Mouse (Mus musculus): ENCODE measurements around the gene Adam1a. TPM values are rescaled to one million over a fixed set of nuclear protein-coding genes. Genes with fewer than 3 reads are reported as not detected.

Adam1a gene
- polyA plus RNA-seq, 1 experiment from 2014 or later = 0.25 TPM

- Histone ChIP-seq H3K4me3 (ENCODE audit: low read depth, low read length) (peak within 1 kb of the TSS; percentile 75), H3K9me3 (ENCODE audit: low read length) (no peaks in the 10 kb centered on the region), H3K4me2 (ENCODE audit: low read depth, low read length) (peak within 1 kb of the TSS; percentile 71), H3K27me3 (ENCODE audit: insufficient read depth, low read length) (no peaks in the 10 kb centered on the region), H3K36me3 (replicated peaks; ENCODE audit: insufficient read depth, low read length) (no peaks in the 10 kb centered on the region), H3K4me1 (ENCODE audit: insufficient read depth) (peaks cover 18% of the 10 kb centered on the region), H3K9ac (replicated peaks) (peak within 1 kb of the TSS; percentile 89), H3K27ac (ENCODE audit: low read depth) (peak within 1 kb of the TSS; percentile 93)
- DNase-seq (peak; percentile 97), ATAC-seq (peak; percentile 94)
- TF ChIP-seq EP300 (IDR thresholded peaks at IDR 0.05; ENCODE audit: low read depth) = no peak; the same call in 1 of the 2 replicates
- TF ChIP-seq CTCF (IDR thresholded peaks at IDR 0.05; ENCODE audit: low read depth) = no peak
- 1% methylated on average over 45 of the region's 55 CpGs for WGBS (ENCODE audit: insufficient replicate concordance)
Measured at GRCm38 (mm10) chr5:121545793-121546529, 679 bp upstream of the Adam1a start, which contains the start of gene Mapkapk5. Gene Mapkapk5, minus strand, starts transcription at chr5:121545905.

GRCm38 (mm10) chr5:121543370-121543769 lies 1.9 kb downstream of the Adam1a start:
- ATAC-seq (no peak), DNase-seq (no peak)
- Histone ChIP-seq H3K27me3 (ENCODE audit: insufficient read depth, low read length) (no peaks in the 10 kb centered on the region), H3K4me1 (ENCODE audit: insufficient read depth) (peaks cover 18% of the 10 kb centered on the region), H3K4me2 (ENCODE audit: low read depth, low read length) (no peak overlapping the region), H3K9me3 (ENCODE audit: low read length) (no peaks in the 10 kb centered on the region), H3K27ac (ENCODE audit: low read depth) (no peak overlapping the region), H3K9ac (replicated peaks) (no peak overlapping the region), H3K4me3 (ENCODE audit: low read depth, low read length) (no peak overlapping the region), H3K36me3 (replicated peaks; ENCODE audit: insufficient read depth, low read length) (peaks cover 11% of the 10 kb centered on the region)
- no peak for TF ChIP-seq CTCF (IDR thresholded peaks at IDR 0.05; ENCODE audit: low read depth)
- TF ChIP-seq EP300 (IDR thresholded peaks at IDR 0.05; ENCODE audit: low read depth) = no peak
- 72% methylated on average over 3 of the region's 3 CpGs for WGBS (ENCODE audit: insufficient replicate concordance)

GRCm38 (mm10) chr5:121541235-121541634 lies 4.0 kb downstream of the Adam1a start:
- TF ChIP-seq CTCF (IDR thresholded peaks at IDR 0.05; ENCODE audit: low read depth) = peak; percentile 24; the same call in 1 of the 2 replicates
- no peak for TF ChIP-seq EP300 (IDR thresholded peaks at IDR 0.05; ENCODE audit: low read depth)
- Histone ChIP-seq H3K4me3 (ENCODE audit: low read depth, low read length) (no peak overlapping the region), H3K4me2 (ENCODE audit: low read depth, low read length) (no peak overlapping the region), H3K27ac (ENCODE audit: low read depth) (no peak overlapping the region), H3K4me1 (ENCODE audit: insufficient read depth) (peaks cover 18% of the 10 kb centered on the region), H3K36me3 (replicated peaks; ENCODE audit: insufficient read depth, low read length) (peaks cover 16% of the 10 kb centered on the region), H3K9me3 (ENCODE audit: low read length) (no peaks in the 10 kb centered on the region), H3K27me3 (ENCODE audit: insufficient read depth, low read length) (no peaks in the 10 kb centered on the region), H3K9ac (replicated peaks) (no peak overlapping the region)
- WGBS (ENCODE audit: insufficient replicate concordance) = 82% methylated on average over 7 of the region's 7 CpGs
- ATAC-seq (no peak), DNase-seq (no peak)

GRCm38 (mm10) chr5:121540066-121540465 lies 5.2 kb downstream of the Adam1a start:
- no peaks in the 10 kb centered on the region for H3K9me3 ChIP-seq (ENCODE audit: low read length)
- no peak for DNase-seq
- TF ChIP-seq EP300 (IDR thresholded peaks at IDR 0.05; ENCODE audit: low read depth) (no peak), CTCF (IDR thresholded peaks at IDR 0.05; ENCODE audit: low read depth) (no peak)
- no peak overlapping the region for H3K9ac ChIP-seq (replicated peaks)
- H3K36me3 ChIP-seq (replicated peaks; ENCODE audit: insufficient read depth, low read length) = peaks cover 26% of the 10 kb centered on the region
- no peak for ATAC-seq
- H3K27me3 ChIP-seq (ENCODE audit: insufficient read depth, low read length) = no peaks in the 10 kb centered on the region
- no peak overlapping the region for H3K4me3 ChIP-seq (ENCODE audit: low read depth, low read length)
- no peak overlapping the region for H3K4me2 ChIP-seq (ENCODE audit: low read depth, low read length)
- WGBS (ENCODE audit: insufficient replicate concordance) = 84% methylated on average over 5 of the region's 5 CpGs
- peaks cover 18% of the 10 kb centered on the region for H3K4me1 ChIP-seq (ENCODE audit: insufficient read depth)
- no peak overlapping the region for H3K27ac ChIP-seq (ENCODE audit: low read depth)

DNA sequence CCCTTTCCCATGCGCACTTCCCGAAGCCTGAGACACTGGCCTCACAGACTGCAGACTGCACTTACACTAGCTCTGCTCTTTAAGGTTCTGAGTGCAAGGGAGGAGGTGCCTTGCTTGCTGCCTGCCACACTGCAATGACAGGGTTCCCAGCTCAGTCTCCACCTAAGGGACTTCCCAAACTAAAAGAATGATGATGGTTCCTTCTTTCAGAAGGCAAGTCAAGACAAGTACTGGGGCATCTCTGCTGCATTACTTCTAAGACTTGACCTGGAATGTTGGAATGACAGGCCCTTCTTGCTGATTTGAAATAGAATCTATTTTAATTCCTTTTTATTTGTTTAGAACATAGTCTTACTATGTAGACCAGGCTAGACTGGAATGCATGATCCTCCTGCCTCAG lies 7.7 kb downstream of the Adam1a start:
- 92% methylated on average over 2 of the region's 2 CpGs for WGBS (ENCODE audit: insufficient replicate concordance)
- no peak for ATAC-seq
- H3K36me3 ChIP-seq (replicated peaks; ENCODE audit: insufficient read depth, low read length) = peaks cover 44% of the 10 kb centered on the region

DNA sequence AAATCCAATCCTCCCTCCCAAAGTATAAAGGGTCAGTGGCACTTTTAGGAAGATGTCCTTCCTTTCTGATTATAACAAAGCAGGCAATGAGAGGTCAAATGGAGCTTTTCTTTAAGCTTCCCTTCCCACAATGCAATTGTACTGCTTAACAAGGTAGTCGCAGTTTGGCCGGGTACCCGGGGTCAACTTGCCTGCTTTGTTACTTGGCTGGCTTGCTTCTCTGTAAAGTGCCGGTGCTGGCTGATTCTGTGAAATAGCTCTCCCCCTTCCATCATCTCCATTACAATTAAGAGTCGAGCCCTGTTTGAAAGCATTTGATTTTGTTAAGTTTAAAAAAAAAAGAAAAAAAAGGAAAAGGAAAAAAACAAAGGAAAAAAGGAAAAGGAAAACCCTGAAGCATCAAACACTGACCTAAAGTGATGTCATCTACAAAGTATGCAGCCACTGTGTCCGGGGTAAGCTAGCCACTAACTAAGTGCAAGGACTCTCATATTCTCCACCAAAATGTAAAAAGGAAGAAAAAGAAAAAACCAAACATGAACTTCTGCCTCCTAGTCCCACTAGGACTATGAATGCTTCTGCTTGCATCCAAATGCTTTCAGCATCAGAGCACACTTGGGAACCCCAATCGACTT lies 8.2 kb downstream of the Adam1a start:
- Histone ChIP-seq H3K9ac (replicated peaks) (no peak overlapping the region), H3K27me3 (ENCODE audit: insufficient read depth, low read length) (no peaks in the 10 kb centered on the region), H3K4me1 (ENCODE audit: insufficient read depth) (no peaks in the 10 kb centered on the region), H3K4me2 (ENCODE audit: low read depth, low read length) (no peak overlapping the region), H3K27ac (ENCODE audit: low read depth) (no peak overlapping the region), H3K4me3 (ENCODE audit: low read depth, low read length) (no peak overlapping the region), H3K9me3 (ENCODE audit: low read length) (no peaks in the 10 kb centered on the region), H3K36me3 (replicated peaks; ENCODE audit: insufficient read depth, low read length) (peaks cover 50% of the 10 kb centered on the region)
- DNase-seq (no peak), ATAC-seq (no peak)
- TF ChIP-seq EP300 (IDR thresholded peaks at IDR 0.05; ENCODE audit: low read depth) (no peak), CTCF (IDR thresholded peaks at IDR 0.05; ENCODE audit: low read depth) (no peak)
- WGBS (ENCODE audit: insufficient replicate concordance) = 73% methylated on average over 7 of the region's 7 CpGs

More for the DNA sequence above, 7.7 kb downstream of the Adam1a start:
- Histone ChIP-seq H3K27me3 (ENCODE audit: insufficient read depth, low read length) (no peaks in the 10 kb centered on the region), H3K4me2 (ENCODE audit: low read depth, low read length) (no peak overlapping the region), H3K27ac (ENCODE audit: low read depth) (no peak overlapping the region), H3K4me1 (ENCODE audit: insufficient read depth) (peaks cover 4% of the 10 kb centered on the region), H3K9ac (replicated peaks) (no peak overlapping the region), H3K4me3 (ENCODE audit: low read depth, low read length) (no peak overlapping the region), H3K9me3 (ENCODE audit: low read length) (no peaks in the 10 kb centered on the region)
- no peak for DNase-seq
- TF ChIP-seq CTCF (IDR thresholded peaks at IDR 0.05; ENCODE audit: low read depth) (no peak), EP300 (IDR thresholded peaks at IDR 0.05; ENCODE audit: low read depth) (no peak)

Measured in liver, postnatal 0 days (tissue).